Mouse (Mus musculus): Measurements from ENCODE around the gene Guca1a.

Gene Guca1a

GRCm38 (mm10) chr17:47407717-47408557, 7.6 kb upstream of the Guca1a start:
- peak; percentile 37 for TF ChIP-seq CTCF (conservative IDR thresholded peaks at IDR 0.05; ENCODE audit: low read length)
- TF ChIP-seq NANOG (IDR thresholded peaks at IDR 0.05; ENCODE audit: borderline replicate concordance, low read length) = no peak

GRCm38 (mm10) chr17:47399091-47399490, 1.3 kb downstream of the Guca1a start:
- TF ChIP-seq CTCF (conservative IDR thresholded peaks at IDR 0.05; ENCODE audit: low read length) (no peak), NANOG (IDR thresholded peaks at IDR 0.05; ENCODE audit: borderline replicate concordance, low read length) (no peak), POU5F1 (IDR thresholded peaks at IDR 0.05; ENCODE audit: borderline replicate concordance, low read length) (no peak)
- Histone ChIP-seq H3K9me3 (ENCODE audit: low read length) (no peaks in the 10 kb centered on the region), H3K4me1 (replicated peaks; ENCODE audit: low read depth, low read length) (peaks cover 25% of the 10 kb centered on the region), H3K27me3 (ENCODE audit: insufficient read depth, low read length) (peaks cover 44% of the 10 kb centered on the region), H3K4me3 (replicated peaks; ENCODE audit: low read length) (no peak overlapping the region), H3K36me3 (ENCODE audit: insufficient read depth, low read length) (no peaks in the 10 kb centered on the region)

More at GRCm38 (mm10) chr17:47407717-47408557, 7.6 kb upstream of the Guca1a start:
- H3K9me3 ChIP-seq (ENCODE audit: low read length) = no peaks in the 10 kb centered on the region
- H3K27me3 ChIP-seq (ENCODE audit: insufficient read depth, low read length) = peaks cover 48% of the 10 kb centered on the region
- peaks cover 7% of the 10 kb centered on the region; the same call in 1 of the 2 replicates for H3K4me1 ChIP-seq (replicated peaks; ENCODE audit: low read depth, low read length)
- no peaks in the 10 kb centered on the region for H3K36me3 ChIP-seq (ENCODE audit: insufficient read depth, low read length)
- H3K4me3 ChIP-seq (replicated peaks; ENCODE audit: low read length) = no peak overlapping the region

DNA sequence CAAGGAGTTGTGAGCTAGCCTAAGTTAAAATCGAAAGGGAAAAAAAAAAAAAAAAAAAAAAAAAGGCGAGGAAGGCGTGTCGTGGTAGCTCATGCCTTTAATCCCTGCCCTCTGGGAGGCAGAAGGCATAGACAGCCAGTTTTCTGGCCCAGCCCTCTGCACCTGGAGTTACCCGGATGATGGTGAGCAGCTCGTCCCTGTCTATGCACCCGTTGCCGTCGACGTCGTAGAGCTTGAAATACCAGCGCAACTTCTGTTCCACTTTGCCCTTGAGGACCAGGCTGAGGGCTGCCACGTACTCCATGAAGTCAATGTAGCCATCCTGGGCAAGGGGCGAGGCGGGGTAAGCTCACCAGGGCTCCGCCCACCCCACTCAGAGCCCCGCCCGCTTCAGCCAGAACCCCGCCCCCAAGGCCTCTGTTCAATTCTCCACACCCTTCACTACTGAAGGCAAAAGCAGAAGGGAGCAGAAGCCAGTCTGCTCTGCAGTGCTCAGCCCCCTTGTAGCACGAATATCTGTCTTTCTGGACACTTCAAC, 4.9 kb downstream of the Guca1a start:
- TF ChIP-seq POU5F1 (IDR thresholded peaks at IDR 0.05; ENCODE audit: borderline replicate concordance, low read length) (no peak), NANOG (IDR thresholded peaks at IDR 0.05; ENCODE audit: borderline replicate concordance, low read length) (no peak), CTCF (conservative IDR thresholded peaks at IDR 0.05; ENCODE audit: low read length) (no peak)
- H3K4me1 ChIP-seq (replicated peaks; ENCODE audit: low read depth, low read length) = peaks cover 45% of the 10 kb centered on the region
- peak overlapping the region; percentile 74 for H3K4me3 ChIP-seq (replicated peaks; ENCODE audit: low read length)
- no peaks in the 10 kb centered on the region for H3K9me3 ChIP-seq (ENCODE audit: low read length)
- H3K36me3 ChIP-seq (ENCODE audit: insufficient read depth, low read length) = no peaks in the 10 kb centered on the region
- peaks cover 62% of the 10 kb centered on the region for H3K27me3 ChIP-seq (ENCODE audit: insufficient read depth, low read length)

DNA sequence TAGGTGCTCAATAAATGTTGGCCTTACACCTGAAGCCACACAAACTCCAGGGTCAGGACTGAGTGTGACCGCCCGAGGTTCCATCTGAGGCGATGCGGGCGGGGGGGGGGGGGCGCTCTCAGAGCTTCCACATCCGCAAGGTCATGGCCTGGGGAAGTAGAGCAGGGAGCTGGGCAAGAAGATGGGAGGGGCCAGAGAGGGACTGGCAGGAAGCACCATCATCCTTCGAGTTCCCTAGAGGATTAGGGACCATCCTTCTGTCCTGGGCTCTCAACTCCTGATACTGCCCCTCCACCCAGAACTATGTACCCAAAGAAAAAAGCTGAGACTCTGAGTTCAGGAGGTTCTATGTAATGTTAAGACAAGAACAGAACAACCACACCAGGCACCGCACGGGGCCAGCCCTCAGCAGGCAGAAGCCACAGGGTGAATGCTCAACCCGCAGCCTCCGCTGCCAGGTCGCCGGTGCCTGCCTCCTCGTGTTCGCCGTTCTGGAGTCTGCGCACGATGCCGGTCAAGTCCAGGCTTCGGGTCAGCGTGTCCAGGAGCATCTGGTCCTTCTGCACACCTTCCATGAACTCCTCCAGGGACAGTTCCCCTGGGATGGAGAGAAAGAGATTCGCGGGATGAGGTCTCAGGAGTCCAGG, 6.0 kb downstream of the Guca1a start:
- H3K27me3 ChIP-seq (ENCODE audit: insufficient read depth, low read length) = peaks cover 54% of the 10 kb centered on the region
- no peaks in the 10 kb centered on the region for H3K36me3 ChIP-seq (ENCODE audit: insufficient read depth, low read length)
- H3K4me1 ChIP-seq (replicated peaks; ENCODE audit: low read depth, low read length) = peaks cover 48% of the 10 kb centered on the region
- no peak for TF ChIP-seq POU5F1 (IDR thresholded peaks at IDR 0.05; ENCODE audit: borderline replicate concordance, low read length)
- TF ChIP-seq CTCF (conservative IDR thresholded peaks at IDR 0.05; ENCODE audit: low read length) = no peak
- TF ChIP-seq NANOG (IDR thresholded peaks at IDR 0.05; ENCODE audit: borderline replicate concordance, low read length) = no peak
- H3K9me3 ChIP-seq (ENCODE audit: low read length) = no peaks in the 10 kb centered on the region
- peak overlapping the region; percentile 74; the same call in 1 of the 2 replicates for H3K4me3 ChIP-seq (replicated peaks; ENCODE audit: low read length)

- TF ChIP-seq NANOG (IDR thresholded peaks at IDR 0.05; ENCODE audit: borderline replicate concordance, low read length) (no peak), CTCF (conservative IDR thresholded peaks at IDR 0.05; ENCODE audit: low read length) (peak; percentile 96)
- peaks cover 8% of the 10 kb centered on the region for H3K36me3 ChIP-seq (ENCODE audit: insufficient read depth, low read length)
- peaks cover 13% of the 10 kb centered on the region for H3K4me1 ChIP-seq (replicated peaks; ENCODE audit: low read depth, low read length)
- H3K9me3 ChIP-seq (ENCODE audit: low read length) = peaks cover 35% of the 10 kb centered on the region
- H3K4me3 ChIP-seq (replicated peaks; ENCODE audit: low read length) = no peak overlapping the region
- peaks cover 4% of the 10 kb centered on the region; the same call in 1 of the 2 replicates for H3K27me3 ChIP-seq (ENCODE audit: insufficient read depth, low read length)
These were observed 13.7 kb downstream of the Guca1a start for GRCm38 (mm10) chr17:47386649-47387048.

GRCm38 (mm10) chr17:47385145-47385544, 15.2 kb downstream of the Guca1a start, which contains the start of gene Guca1b:
Gene Guca1b, plus strand, starts transcription at chr17:47385393.
- Histone ChIP-seq H3K27me3 (ENCODE audit: insufficient read depth, low read length) (no peaks in the 10 kb centered on the region), H3K4me1 (replicated peaks; ENCODE audit: low read depth, low read length) (peaks cover 17% of the 10 kb centered on the region), H3K4me3 (replicated peaks; ENCODE audit: low read length) (no peak within 1 kb of the TSS), H3K9me3 (ENCODE audit: low read length) (peaks cover 35% of the 10 kb centered on the region), H3K36me3 (ENCODE audit: insufficient read depth, low read length) (peaks cover 23% of the 10 kb centered on the region)
- no peak for TF ChIP-seq POU5F1 (IDR thresholded peaks at IDR 0.05; ENCODE audit: borderline replicate concordance, low read length)
- TF ChIP-seq NANOG (IDR thresholded peaks at IDR 0.05; ENCODE audit: borderline replicate concordance, low read length) = no peak
- TF ChIP-seq CTCF (conservative IDR thresholded peaks at IDR 0.05; ENCODE audit: low read length) = no peak

- peaks cover 17% of the 10 kb centered on the region for H3K4me1 ChIP-seq (replicated peaks; ENCODE audit: low read depth, low read length)
- peaks cover 34% of the 10 kb centered on the region for H3K36me3 ChIP-seq (ENCODE audit: insufficient read depth, low read length)
- no peak overlapping the region for H3K4me3 ChIP-seq (replicated peaks; ENCODE audit: low read length)
- peaks cover 35% of the 10 kb centered on the region for H3K9me3 ChIP-seq (ENCODE audit: low read length)
- H3K27me3 ChIP-seq (ENCODE audit: insufficient read depth, low read length) = no peaks in the 10 kb centered on the region
- TF ChIP-seq NANOG (IDR thresholded peaks at IDR 0.05; ENCODE audit: borderline replicate concordance, low read length) (no peak), POU5F1 (IDR thresholded peaks at IDR 0.05; ENCODE audit: borderline replicate concordance, low read length) (no peak), CTCF (conservative IDR thresholded peaks at IDR 0.05; ENCODE audit: low read length) (no peak; the same call in 1 of the 2 replicates)
These were observed 16.3 kb downstream of the Guca1a start for GRCm38 (mm10) chr17:47384064-47384463.

DNA sequence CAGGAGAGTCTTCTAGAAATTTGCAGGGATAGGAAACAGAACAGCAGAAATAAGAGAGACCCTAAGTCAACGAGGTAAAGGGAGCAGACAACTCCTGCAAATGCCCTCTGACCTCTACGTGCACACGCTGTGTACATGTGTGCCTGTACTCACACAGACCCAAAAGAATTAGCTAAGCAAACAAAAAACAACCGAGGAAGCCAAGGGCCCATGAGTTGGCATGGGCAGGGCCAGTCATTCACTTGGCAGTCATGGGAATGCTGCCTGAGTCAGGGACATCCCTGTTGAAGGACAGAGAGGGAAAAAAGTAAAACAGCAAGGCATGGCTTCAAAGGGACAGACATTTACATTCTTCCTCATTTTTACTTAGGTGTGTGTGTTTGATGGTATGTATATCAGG, 17.1 kb downstream of the Guca1a start:
- TF ChIP-seq CTCF (conservative IDR thresholded peaks at IDR 0.05; ENCODE audit: low read length) = no peak
- no peak for TF ChIP-seq NANOG (IDR thresholded peaks at IDR 0.05; ENCODE audit: borderline replicate concordance, low read length)
- TF ChIP-seq POU5F1 (IDR thresholded peaks at IDR 0.05; ENCODE audit: borderline replicate concordance, low read length) = no peak
- no peak overlapping the region for H3K4me3 ChIP-seq (replicated peaks; ENCODE audit: low read length)
- H3K36me3 ChIP-seq (ENCODE audit: insufficient read depth, low read length) = peaks cover 41% of the 10 kb centered on the region
- H3K9me3 ChIP-seq (ENCODE audit: low read length) = peaks cover 35% of the 10 kb centered on the region
- H3K27me3 ChIP-seq (ENCODE audit: insufficient read depth, low read length) = no peaks in the 10 kb centered on the region
- H3K4me1 ChIP-seq (replicated peaks; ENCODE audit: low read depth, low read length) = peaks cover 24% of the 10 kb centered on the region
